Mouse (Mus musculus) cerebellum, postnatal 14 days (tissue): ENCODE data around the gene Med29.
"Not testable (repeated sequence)": the region's sequence is repeated elsewhere in the genome, so short reads cannot be mapped to it uniquely, and the experiment has no call there.

Experiments used
- DNase-seq, 2 experiments: peaks; one replicate each; pipeline ENCODE4 v3.0.0; 2021; ENCODE audit warnings: mixed read lengths in 2 of 2

The Med29 gene

GRCm38 (mm10) chr7:28395425-28395824 is 2.9 kb upstream of the Med29 start:
- DNase-seq, result no peak

- DNase-seq, result no peak
These were observed 904 bp upstream of the Med29 start for GRCm38 (mm10) chr7:28393272-28393951.

GRCm38 (mm10) chr7:28390331-28390730 is 2.2 kb downstream of the Med29 start:
- DNase-seq, result no peak

GRCm38 (mm10) chr7:28387384-28387783 is 5.1 kb downstream of the Med29 start:
- not testable (repeated sequence) for DNase-seq

- not testable (repeated sequence) for DNase-seq
These were observed 5.6 kb downstream of the Med29 start for GRCm38 (mm10) chr7:28386877-28387276.

- DNase-seq, result peak; percentile 80 to 88
These were observed 6.0 kb downstream of the Med29 start for GRCm38 (mm10) chr7:28386462-28386861.

GRCm38 (mm10) chr7:28386007-28386406 is 6.5 kb downstream of the Med29 start:
- DNase-seq, result no peak

GRCm38 (mm10) chr7:28385196-28385595 is 7.3 kb downstream of the Med29 start:
- DNase-seq, result no peak

GRCm38 (mm10) chr7:28384162-28384561 is 8.3 kb downstream of the Med29 start:
- no peak for DNase-seq

- no peak for DNase-seq
These were observed 8.9 kb downstream of the Med29 start for GRCm38 (mm10) chr7:28383606-28384005.

- no peak for DNase-seq
These were observed 9.5 kb downstream of the Med29 start for GRCm38 (mm10) chr7:28382981-28383396.

GRCm38 (mm10) chr7:28382347-28382951 is 10.1 kb downstream of the Med29 start:
- DNase-seq, result no peak

- no peak for DNase-seq
These were observed 10.6 kb downstream of the Med29 start for GRCm38 (mm10) chr7:28381938-28382337.

GRCm38 (mm10) chr7:28381017-28381790 is 11.3 kb downstream of the Med29 start:
- no peak for DNase-seq

GRCm38 (mm10) chr7:28380237-28381016 is 12.1 kb downstream of the Med29 start, which contains the start of gene Zfp36:
Zfp36 (minus strand) TSS chr7:28380253.
- DNase-seq, result no peak

- DNase-seq, result peak; percentile 65 to 67
These were observed 13.5 kb downstream of the Med29 start for GRCm38 (mm10) chr7:28378769-28379651.

- no peak for DNase-seq
These were observed 14.3 kb downstream of the Med29 start for GRCm38 (mm10) chr7:28378066-28378690.

GRCm38 (mm10) chr7:28377190-28378065 is 15.1 kb downstream of the Med29 start:
- DNase-seq, result no peak

- peak in 1 of 2 experiments; percentile 32 for DNase-seq
These were observed 16.3 kb downstream of the Med29 start for GRCm38 (mm10) chr7:28376011-28376771.
